Mouse (Mus musculus): ENCODE measurements at regions not wholly inside any gene's neighbourhood (a gene's known extent, or its start where the extent isn't known, plus 50 kb on each side); places are given as distances from the start of the nearest gene placed in this dataset.

- TF ChIP-seq CTCF (IDR thresholded peaks at IDR 0.05; ENCODE audit: extremely low read depth, insufficient read length, insufficient replicate concordance, low read depth, low read length) (no peak), POLR2A (IDR thresholded peaks at IDR 0.05; ENCODE audit: low read depth, low read length) (no peak)
Observed at GRCm38 (mm10) chr1:35971435-35972189, 96.6 kb upstream of the Hs6st1 start.
